Mouse (Mus musculus) CH12.LX (cell line): ENCODE results near the gene Tmem132c.

Experiments used
- CHD2 ChIP-seq: IDR thresholded peaks from 2 replicates; pipeline ENCODE4 v1.6.1; 2011; ENCODE audit warnings: low read length, improper control_type of control experiment
- CTCF ChIP-seq, 2 experiments: IDR thresholded peaks in 1 of 2; conservative IDR thresholded peaks in 1 of 2; 2 replicates each; pipeline ENCODE4 v1.5.1; 2011 to 2012; ENCODE audit warnings: low read depth in 2 of 2, low read length in 2 of 2, improper control_type of control experiment in 1 of 2, inconsistent platforms in 1 of 2, mild to moderate bottlenecking in 1 of 2, moderate library complexity in 1 of 2
- E2F4 ChIP-seq: IDR thresholded peaks from 2 replicates; pipeline ENCODE4 v1.6.1; 2011; ENCODE audit warnings: low read depth, low read length, improper control_type of control experiment; ENCODE audit not compliant: insufficient replicate concordance
- EP300 ChIP-seq: IDR thresholded peaks from 2 replicates; pipeline ENCODE4 v1.6.1; 2011; ENCODE audit warnings: low read length, improper control_type of control experiment
- KAT2A ChIP-seq: IDR thresholded peaks from 2 replicates; pipeline ENCODE4 v1.6.1; 2012; ENCODE audit warnings: low read length, improper control_type of control experiment, inconsistent platforms; ENCODE audit not compliant: insufficient replicate concordance
- MAFK ChIP-seq: IDR thresholded peaks from 2 replicates; pipeline ENCODE4 v1.6.1; 2011; ENCODE audit warnings: low read length, improper control_type of control experiment; ENCODE audit not compliant: insufficient replicate concordance
- MAX ChIP-seq: IDR thresholded peaks from 2 replicates; pipeline ENCODE4 v1.6.1; 2011; ENCODE audit warnings: low read length, improper control_type of control experiment
- MEF2A ChIP-seq: IDR thresholded peaks from 2 replicates; pipeline ENCODE4 v1.6.1; 2014; ENCODE audit warnings: low read depth, mild to moderate bottlenecking, inconsistent platforms, low read length, improper control_type of control experiment, borderline replicate concordance
- MYC ChIP-seq: IDR thresholded peaks from 2 replicates; pipeline ENCODE4 v1.6.1; 2011; ENCODE audit warnings: low read depth, mild to moderate bottlenecking, improper control_type of control experiment, low read length
- NRF1 ChIP-seq: IDR thresholded peaks from 2 replicates; pipeline ENCODE4 v1.6.1; 2014; ENCODE audit warnings: low read depth, mild to moderate bottlenecking, inconsistent platforms, low read length, improper control_type of control experiment, moderate library complexity
- POLR2A ChIP-seq: IDR thresholded peaks from 2 replicates; pipeline ENCODE4 v1.6.1; 2011; ENCODE audit warnings: low read depth, mild to moderate bottlenecking, improper control_type of control experiment, low read length
- UBTF ChIP-seq: IDR thresholded peaks from 2 replicates; pipeline ENCODE4 v1.6.1; 2012; ENCODE audit warnings: low read depth, mild to moderate bottlenecking, inconsistent platforms, low read length, improper control_type of control experiment, moderate library complexity

DNA sequence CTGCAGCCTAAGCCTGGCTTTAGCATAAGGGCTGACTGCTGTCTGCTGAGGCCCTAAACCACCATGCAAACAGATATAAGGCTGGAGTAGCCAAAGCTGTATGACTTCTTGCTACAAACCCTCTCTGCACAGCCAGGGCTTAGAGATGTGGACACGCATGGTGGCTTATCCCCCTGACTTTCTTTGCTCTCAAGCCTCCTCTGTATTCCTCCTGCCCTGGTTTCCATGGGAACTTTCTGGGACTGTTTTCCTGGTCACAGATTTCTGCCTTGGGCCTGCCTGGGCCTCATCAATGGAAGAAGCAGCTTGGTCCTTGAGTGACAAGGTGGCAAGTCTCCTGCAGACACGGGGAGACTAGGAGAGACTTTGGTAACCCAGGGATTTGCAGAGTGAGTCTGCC is 56.5 kb downstream of the Tmem132c start:
- TF ChIP-seq MYC, result no peak
- TF ChIP-seq CTCF (conservative IDR thresholded peaks at IDR 0.05 in 1 of 2, IDR thresholded peaks at IDR 0.05 in 1 of 2; ENCODE audit: low read depth in 2 of 2, low read length in 2 of 2), result no peak
- TF ChIP-seq MEF2A, result no peak
- TF ChIP-seq POLR2A, result no peak
- TF ChIP-seq KAT2A, result no peak
- no peak for TF ChIP-seq UBTF
- no peak for TF ChIP-seq NRF1
- TF ChIP-seq MAFK, result no peak
- no peak for TF ChIP-seq CHD2
- TF ChIP-seq EP300, result no peak
- TF ChIP-seq MAX, result no peak
- no peak for TF ChIP-seq E2F4
